Mouse (Mus musculus) kidney, embryonic 16.5 days (tissue): ENCODE measurements around the gene Lmtk2. TPM values are rescaled to one million over a fixed set of nuclear protein-coding genes. Genes with fewer than 3 reads are reported as not detected.

Experiments used
- ATAC-seq: fragments of 200-750 bp; cut with Nextera tagmentation; 2 replicates; pipeline ENCODE4 v1.8.0; 2017; ENCODE audit warnings: moderate TSS enrichment; ENCODE audit not compliant: low FRiP score, low TSS enrichment
- H3K27ac ChIP-seq: fragments of 300-500 bp; sonication (generic); 2 replicates; pipeline ENCODE4 v1.5.1; 2014; ENCODE audit warnings: low read length
- H3K27me3 ChIP-seq: fragments of 300-500 bp; sonication (generic); 2 replicates; pipeline ENCODE4 v1.6.1; 2014; ENCODE audit warnings: low read length, control low read depth, mixed read lengths; ENCODE audit not compliant: insufficient read depth
- H3K36me3 ChIP-seq: fragments of 300-500 bp; sonication (generic); 2 replicates; pipeline ENCODE4 v1.6.1; 2014; ENCODE audit warnings: low read length, control low read depth, mixed read lengths; ENCODE audit not compliant: insufficient read depth
- H3K4me1 ChIP-seq: fragments of 300-500 bp; sonication (generic); 2 replicates; pipeline ENCODE4 v1.6.1; 2014; ENCODE audit warnings: low read length, control low read depth, mixed read lengths; ENCODE audit not compliant: insufficient read depth
- H3K4me2 ChIP-seq: fragments of 300-500 bp; sonication (generic); replicated peaks from 2 replicates; pipeline ENCODE4 v1.6.1; 2014; ENCODE audit warnings: low read depth, low read length
- H3K4me3 ChIP-seq: fragments of 300-500 bp; sonication (generic); 2 replicates; pipeline ENCODE4 v1.5.1; 2014; ENCODE audit warnings: mild to moderate bottlenecking, low read length
- H3K9ac ChIP-seq: fragments of 300-500 bp; sonication (generic); replicated peaks from 2 replicates; pipeline ENCODE4 v1.6.1; 2014; ENCODE audit warnings: low read length
- H3K9me3 ChIP-seq: fragments of 300-500 bp; sonication (generic); 2 replicates; pipeline ENCODE4 v1.6.1; 2016; ENCODE audit warnings: low read length, control low read depth
- WGBS: fragments of 180-500 bp; shearing (Covaris S2); extraction: QIAGEN DNeasy Blood & Tissue Kit; methylation state at CpG from one replicate; pipeline ENCODE4 v1.1.7; 2014; 5-methylcytosine and 5-hydroxymethylcytosine counted together
- polyA plus RNA-seq: library from polyadenylated mRNA; unstranded; fragments of >200 nt; fragmentation: Nextera tagmentation; extraction: Ambion mirVana; gene quantifications from 2 replicates; pipeline ENCODE4 v1.2.1, GENCODE M21; 2015

Gene Lmtk2
- polyA plus RNA-seq, 1 experiment from 2014 or later: 5.6 TPM

GRCm38 (mm10) chr5:144105070-144105469, 4.8 kb downstream of the Lmtk2 start:
- ATAC-seq: no peak
- Histone ChIP-seq H3K4me3 (no peak overlapping the region), H3K9ac (no peak overlapping the region), H3K27ac (peak overlapping the region; percentile 16; the same call in 1 of the 2 replicates), H3K4me2 (no peak overlapping the region), H3K4me1 (peaks cover 7% of the 10 kb centered on the region; the same call in 1 of the 2 replicates), H3K36me3 (no peaks in the 10 kb centered on the region), H3K27me3 (no peaks in the 10 kb centered on the region), H3K9me3 (no peaks in the 10 kb centered on the region)
- 75% methylated on average over 9 of the region's 9 CpGs for WGBS

DNA sequence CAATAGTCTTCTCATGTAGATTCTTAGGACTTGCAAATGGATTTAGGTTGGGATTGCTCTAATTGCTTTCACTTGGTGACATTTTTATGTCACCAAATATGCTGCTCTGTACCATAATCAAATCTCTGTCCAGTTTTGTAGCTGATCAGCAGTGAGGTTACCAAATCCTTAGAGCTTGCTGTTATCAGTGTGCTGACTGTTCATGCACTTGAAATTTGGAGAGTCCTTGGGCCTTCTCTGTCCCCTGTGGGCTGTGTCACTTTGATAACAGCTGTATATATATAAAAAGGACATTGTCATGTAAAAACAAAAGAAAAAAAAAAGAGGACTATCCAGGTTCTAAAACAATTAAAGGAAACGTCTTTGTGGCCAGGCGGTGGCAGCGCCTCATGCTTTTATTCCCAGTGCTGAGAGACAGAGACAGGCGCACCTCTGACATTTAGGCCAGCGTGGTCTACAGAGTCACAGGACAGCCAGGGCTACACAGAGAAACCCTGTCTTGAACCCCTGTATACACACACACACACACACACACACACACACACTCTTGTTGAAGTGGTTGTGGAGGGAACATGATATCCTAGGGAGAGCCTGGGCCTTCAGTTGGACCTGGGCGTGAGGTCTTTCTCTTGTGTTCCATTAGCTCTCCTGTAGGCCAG, 5.4 kb downstream of the Lmtk2 start:
- no peak for ATAC-seq
- Histone ChIP-seq H3K4me3 (no peak overlapping the region), H3K4me2 (no peak overlapping the region), H3K36me3 (no peaks in the 10 kb centered on the region), H3K27ac (peak overlapping the region; percentile 45; the same call in 1 of the 2 replicates), H3K9me3 (no peaks in the 10 kb centered on the region), H3K4me1 (peaks cover 7% of the 10 kb centered on the region; the same call in 1 of the 2 replicates), H3K27me3 (no peaks in the 10 kb centered on the region), H3K9ac (no peak overlapping the region)
- 71% methylated on average over 6 of the region's 6 CpGs for WGBS

DNA sequence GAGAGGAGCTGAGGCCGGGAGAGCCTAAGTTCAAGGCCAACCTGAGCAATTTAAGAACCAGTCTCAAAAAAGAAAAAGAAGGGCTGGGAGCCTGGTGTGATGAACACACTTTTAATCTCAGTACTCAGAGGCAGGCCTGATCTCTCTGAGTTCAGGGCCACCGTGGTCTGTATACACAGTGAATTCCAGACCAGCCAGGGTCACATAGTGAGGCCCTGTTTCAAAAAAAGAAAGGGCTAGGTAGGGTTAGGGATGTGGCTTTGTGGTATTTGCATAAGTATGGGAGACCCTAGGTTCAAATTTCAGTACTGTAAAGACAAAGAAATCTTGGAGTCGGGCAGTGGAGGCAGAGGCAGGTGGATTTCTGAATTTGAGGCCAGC, 5.9 kb downstream of the Lmtk2 start:
- ATAC-seq: no peak
- Histone ChIP-seq H3K27ac (no peak overlapping the region), H3K9ac (no peak overlapping the region), H3K27me3 (no peaks in the 10 kb centered on the region), H3K36me3 (no peaks in the 10 kb centered on the region), H3K4me3 (no peak overlapping the region), H3K4me1 (peaks cover 7% of the 10 kb centered on the region; the same call in 1 of the 2 replicates), H3K4me2 (no peak overlapping the region), H3K9me3 (no peaks in the 10 kb centered on the region)
- WGBS: 77% methylated on average over 3 of the region's 3 CpGs

- ATAC-seq: no peak
- Histone ChIP-seq H3K27ac (no peak overlapping the region), H3K9me3 (no peaks in the 10 kb centered on the region), H3K27me3 (no peaks in the 10 kb centered on the region), H3K4me3 (no peak overlapping the region), H3K9ac (no peak overlapping the region), H3K36me3 (no peaks in the 10 kb centered on the region), H3K4me2 (no peak overlapping the region), H3K4me1 (no peaks in the 10 kb centered on the region)
- 92% methylated on average over 8 of the region's 8 CpGs for WGBS
These were observed 9.0 kb downstream of the Lmtk2 start for GRCm38 (mm10) chr5:144109201-144109600.

GRCm38 (mm10) chr5:144112574-144113438, 12.6 kb downstream of the Lmtk2 start:
- no peak overlapping the region for H3K4me3 ChIP-seq
- 73% methylated on average over 11 of the region's 11 CpGs for WGBS
- ATAC-seq: no peak
- H3K36me3 ChIP-seq: no peaks in the 10 kb centered on the region
- H3K9me3 ChIP-seq: no peaks in the 10 kb centered on the region
- no peak overlapping the region for H3K27ac ChIP-seq
- no peaks in the 10 kb centered on the region for H3K27me3 ChIP-seq
- H3K4me1 ChIP-seq: no peaks in the 10 kb centered on the region
- H3K9ac ChIP-seq: no peak overlapping the region
- no peak overlapping the region for H3K4me2 ChIP-seq

DNA sequence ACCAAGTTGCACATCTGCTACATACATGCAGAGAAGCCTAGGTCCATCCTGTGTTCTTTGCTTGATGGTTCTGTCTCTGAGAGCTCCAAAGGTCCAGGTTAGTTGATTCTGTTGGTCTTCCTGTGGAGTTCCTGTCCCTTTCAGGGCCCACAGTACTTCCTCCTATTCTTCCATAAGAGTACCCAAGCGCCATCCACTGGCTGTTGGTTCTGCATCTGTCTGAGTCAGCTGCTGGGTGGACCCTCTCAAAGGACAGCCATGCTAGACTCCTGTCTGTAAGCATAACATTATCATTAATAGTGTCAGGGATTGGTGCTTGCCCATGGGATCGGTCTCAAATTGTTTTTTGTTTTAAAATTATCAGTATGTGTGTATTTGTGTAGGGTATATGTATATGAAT, 13.8 kb downstream of the Lmtk2 start:
- Histone ChIP-seq H3K4me1 (no peaks in the 10 kb centered on the region), H3K36me3 (no peaks in the 10 kb centered on the region), H3K4me2 (no peak overlapping the region), H3K9me3 (no peaks in the 10 kb centered on the region), H3K27me3 (no peaks in the 10 kb centered on the region), H3K27ac (no peak overlapping the region), H3K4me3 (no peak overlapping the region), H3K9ac (no peak overlapping the region)
- WGBS: 80% methylated on average over 2 of the region's 2 CpGs
- ATAC-seq: no peak

DNA sequence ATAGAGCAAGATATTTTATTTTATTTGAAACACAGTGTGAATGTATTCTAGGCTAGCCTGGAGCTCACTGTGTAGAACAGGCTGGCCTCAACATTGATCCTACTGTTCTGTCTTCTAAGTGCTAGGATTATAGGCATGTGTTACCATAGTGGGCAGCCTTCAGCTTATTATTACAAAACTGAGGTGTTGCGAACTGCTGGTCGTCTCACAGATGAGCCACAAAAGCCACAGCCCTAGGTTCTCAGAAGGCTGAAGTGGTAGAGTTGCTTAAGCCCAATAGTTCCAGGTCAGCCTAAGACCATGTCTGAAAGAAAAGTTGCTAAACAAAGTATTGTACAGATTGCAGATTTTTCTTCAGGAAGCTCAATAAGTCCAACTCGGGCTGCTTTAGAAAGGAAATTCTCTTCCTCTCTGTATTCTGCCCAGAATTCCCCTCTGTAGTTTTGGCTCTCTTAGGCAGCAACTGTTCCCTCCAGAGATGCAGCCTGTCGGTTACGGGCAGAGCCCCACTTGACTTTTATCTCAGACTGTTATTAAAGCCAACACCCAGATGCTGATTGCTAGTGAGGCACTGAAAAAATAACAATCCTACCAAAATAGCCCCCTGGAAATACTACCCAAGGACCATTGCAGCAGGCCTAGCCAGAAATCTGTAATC, 14.9 kb downstream of the Lmtk2 start:
- H3K9me3 ChIP-seq: no peaks in the 10 kb centered on the region
- H3K27ac ChIP-seq: no peak overlapping the region
- H3K27me3 ChIP-seq: no peaks in the 10 kb centered on the region
- no peak overlapping the region for H3K4me2 ChIP-seq
- no peak for ATAC-seq
- no peak overlapping the region for H3K9ac ChIP-seq
- no peaks in the 10 kb centered on the region for H3K36me3 ChIP-seq
- H3K4me1 ChIP-seq: no peaks in the 10 kb centered on the region
- no peak overlapping the region for H3K4me3 ChIP-seq
- 65% methylated on average over 5 of the region's 5 CpGs for WGBS

DNA sequence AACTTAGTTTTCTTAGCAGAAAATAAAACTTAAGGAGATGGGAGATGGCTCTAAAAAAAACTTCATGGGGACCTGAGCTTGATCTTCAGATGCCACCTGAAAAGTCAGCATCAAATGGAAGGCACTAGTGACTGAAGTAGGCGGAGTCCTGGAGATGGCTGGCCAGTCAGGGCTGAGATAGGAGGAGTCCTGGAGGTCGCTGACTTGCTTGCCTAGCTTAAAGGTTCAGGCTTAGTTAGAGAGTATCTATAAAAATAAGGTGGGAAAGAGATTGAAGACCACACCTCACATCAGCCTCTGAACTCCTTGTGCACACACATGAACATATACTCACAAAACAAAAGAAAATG, 15.4 kb downstream of the Lmtk2 start:
- no peak for ATAC-seq

DNA sequence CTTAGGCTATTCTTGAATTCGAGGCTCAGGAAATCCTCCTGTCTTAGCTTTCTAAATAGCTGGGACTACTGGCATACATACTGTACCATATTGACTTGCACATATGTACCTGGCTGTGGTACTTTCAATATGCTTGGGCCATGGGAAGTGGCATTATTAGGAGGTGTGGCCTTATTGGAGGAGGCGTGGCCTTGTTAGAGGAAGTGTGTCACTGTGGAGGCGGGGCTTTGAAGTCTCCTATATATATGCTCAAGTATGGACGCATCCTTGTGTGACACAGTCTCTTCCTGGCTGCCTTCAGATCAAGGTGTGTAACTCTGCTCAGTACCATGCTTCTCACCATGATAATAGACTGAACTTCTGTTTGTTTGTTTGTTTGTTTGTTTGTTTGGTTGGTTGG, 18.0 kb downstream of the Lmtk2 start:
- WGBS: 97% methylated on average over 4 of the region's 4 CpGs
- Histone ChIP-seq H3K9me3 (no peaks in the 10 kb centered on the region), H3K4me2 (no peak overlapping the region), H3K4me1 (no peaks in the 10 kb centered on the region), H3K27me3 (no peaks in the 10 kb centered on the region), H3K27ac (no peak overlapping the region), H3K36me3 (no peaks in the 10 kb centered on the region), H3K4me3 (no peak overlapping the region), H3K9ac (no peak overlapping the region)
- ATAC-seq: no peak

More for the DNA sequence above, 15.4 kb downstream of the Lmtk2 start:
- H3K4me2 ChIP-seq: no peak overlapping the region
- H3K36me3 ChIP-seq: no peaks in the 10 kb centered on the region
- H3K4me1 ChIP-seq: no peaks in the 10 kb centered on the region
- H3K9ac ChIP-seq: no peak overlapping the region
- no peak overlapping the region for H3K27ac ChIP-seq
- no peaks in the 10 kb centered on the region for H3K9me3 ChIP-seq
- 71% methylated on average over 2 of the region's 2 CpGs for WGBS
- H3K27me3 ChIP-seq: no peaks in the 10 kb centered on the region
- H3K4me3 ChIP-seq: no peak overlapping the region

GRCm38 (mm10) chr5:144119286-144119685, 19.1 kb downstream of the Lmtk2 start:
- no peak for ATAC-seq
- no peak overlapping the region for H3K9ac ChIP-seq
- H3K9me3 ChIP-seq: no peaks in the 10 kb centered on the region
- no peaks in the 10 kb centered on the region for H3K4me1 ChIP-seq
- no peaks in the 10 kb centered on the region for H3K36me3 ChIP-seq
- WGBS: 85% methylated on average over 2 of the region's 2 CpGs
- H3K4me3 ChIP-seq: no peak overlapping the region
- no peak overlapping the region for H3K27ac ChIP-seq
- H3K4me2 ChIP-seq: no peak overlapping the region
- no peaks in the 10 kb centered on the region for H3K27me3 ChIP-seq
